Mouse (Mus musculus) erythroblast, embryonic 14.5 days (primary cell): ENCODE measurements around the gene Gclm.

Source experiments
- GATA1 ChIP-seq: IDR thresholded peaks from 2 replicates; pipeline ENCODE4 v1.6.1; 2012; ENCODE audit warnings: low read length, inconsistent platforms, mixed read lengths
- TAL1 ChIP-seq: IDR thresholded peaks from 3 replicates; pipeline ENCODE4 v1.6.1; 2012; ENCODE audit warnings: low read length, inconsistent platforms, mixed read lengths

- TF ChIP-seq GATA1 (no peak), TAL1 (no peak)
Measured at GRCm38 (mm10) chr3:122275111-122275510, 29.8 kb downstream of the Gclm start.
